Mouse (Mus musculus) fibroblast of lung, adult 2 months (primary cell): ENCODE results near the gene Glt8d2.
"Not testable (repeated sequence)": the region's sequence is repeated elsewhere in the genome, so short reads cannot be mapped to it uniquely, and the experiment has no call there.

ENCODE experiments used
- DNase-seq: peaks from one replicate; pipeline ENCODE4 v3.0.0-alpha.2; 2011; ENCODE audit warnings: low read depth

The Glt8d2 gene

DNA sequence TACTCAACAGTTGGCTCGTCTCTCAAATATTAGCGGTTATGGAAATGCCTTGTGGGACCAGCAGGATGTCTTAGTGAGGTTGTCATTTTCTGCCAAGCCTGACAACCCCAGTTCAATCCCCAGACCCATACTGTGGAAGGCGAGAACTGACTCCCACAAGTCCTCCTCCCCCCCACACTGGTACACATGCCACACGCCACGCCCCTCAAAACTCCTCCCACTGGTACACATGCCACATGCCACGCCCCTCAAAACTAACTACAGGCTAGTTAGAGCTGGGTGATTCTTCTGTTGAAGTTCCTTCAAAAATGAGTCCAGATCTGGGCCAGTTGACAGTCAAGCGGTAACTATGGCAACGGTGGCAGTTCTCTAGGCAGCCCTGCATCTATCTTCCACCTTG, 44.4 kb downstream of the Glt8d2 start:
- DNase-seq = no peak

DNA sequence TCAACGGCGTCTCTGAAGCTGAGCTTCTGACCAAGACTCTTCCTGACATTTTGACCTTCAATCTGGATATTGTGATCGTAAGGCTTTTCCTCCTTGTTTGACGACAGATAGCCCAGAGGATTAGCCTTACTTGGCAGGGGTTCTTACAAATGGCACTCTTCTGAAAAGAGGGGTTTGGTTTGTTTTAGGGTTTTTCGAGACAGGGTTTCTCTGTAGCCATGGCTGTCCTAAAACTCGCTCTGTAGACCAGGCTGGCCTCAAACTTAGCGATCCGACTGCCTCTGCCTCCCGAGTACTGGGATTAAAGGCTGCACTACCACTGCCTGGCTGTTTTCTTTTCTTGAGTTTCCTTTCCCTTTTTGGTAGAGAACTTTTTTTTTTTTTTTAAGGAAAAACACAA, 49.0 kb downstream of the Glt8d2 start:
- DNase-seq = no peak

DNA sequence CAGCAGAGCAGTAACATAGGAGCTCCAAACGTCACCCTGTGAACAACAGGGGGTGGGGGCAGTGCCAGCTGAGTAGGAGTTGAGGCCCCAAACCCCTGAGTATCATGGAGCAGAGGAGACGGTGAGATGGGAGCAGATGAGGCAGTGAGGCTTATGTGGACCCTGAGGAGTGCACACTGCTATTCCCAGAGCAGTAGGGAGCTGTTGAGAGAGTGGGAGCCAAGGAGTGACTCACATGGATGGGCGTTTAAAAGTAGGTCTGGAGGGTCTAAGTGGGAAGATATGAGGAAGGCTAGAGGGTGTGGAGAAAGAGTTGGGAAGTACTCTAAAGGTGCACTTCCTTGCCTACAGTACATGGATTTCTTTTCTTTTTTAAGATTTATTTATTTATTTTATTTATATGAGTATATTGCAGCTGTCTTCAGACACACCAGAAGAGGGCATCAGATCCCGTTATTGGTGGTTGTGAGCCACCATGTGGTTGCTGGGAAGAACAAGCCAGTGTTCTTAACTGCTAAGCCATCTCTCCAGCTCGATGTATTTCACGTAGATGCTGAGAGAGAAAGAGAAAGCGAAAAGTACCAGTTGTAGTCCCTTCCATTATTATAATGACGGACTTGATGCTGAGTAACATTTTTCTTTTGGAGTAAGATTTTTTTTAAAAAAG, 51.3 kb downstream of the Glt8d2 start:
- DNase-seq = no peak

DNA sequence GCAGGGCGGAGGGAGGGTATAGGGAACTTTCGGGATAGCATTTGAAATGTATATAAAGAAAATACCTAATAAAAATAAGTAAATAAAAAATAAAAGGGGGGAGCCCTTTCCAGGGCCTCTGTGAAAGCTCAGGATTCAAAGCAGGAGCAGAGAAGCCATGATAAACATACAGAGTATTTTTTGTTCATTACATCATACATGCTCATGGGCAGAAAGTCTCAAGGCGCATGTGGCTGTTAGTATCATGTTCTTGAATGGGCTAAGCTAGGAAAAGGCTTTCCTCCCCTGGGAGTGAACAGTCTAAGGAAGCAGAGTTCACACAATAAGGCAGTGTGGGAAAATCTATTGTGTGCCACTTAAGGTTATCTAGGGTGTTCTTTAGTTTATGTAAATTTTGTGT, 54.1 kb downstream of the Glt8d2 start:
- no peak for DNase-seq

- no peak for DNase-seq
Measured at GRCm38 (mm10) chr10:82634348-82634747, 56.1 kb downstream of the Glt8d2 start.

- DNase-seq = no peak
Measured at GRCm38 (mm10) chr10:82632496-82633280, 57.8 kb downstream of the Glt8d2 start.

GRCm38 (mm10) chr10:82631133-82631532, 59.3 kb downstream of the Glt8d2 start:
- no peak for DNase-seq

DNA sequence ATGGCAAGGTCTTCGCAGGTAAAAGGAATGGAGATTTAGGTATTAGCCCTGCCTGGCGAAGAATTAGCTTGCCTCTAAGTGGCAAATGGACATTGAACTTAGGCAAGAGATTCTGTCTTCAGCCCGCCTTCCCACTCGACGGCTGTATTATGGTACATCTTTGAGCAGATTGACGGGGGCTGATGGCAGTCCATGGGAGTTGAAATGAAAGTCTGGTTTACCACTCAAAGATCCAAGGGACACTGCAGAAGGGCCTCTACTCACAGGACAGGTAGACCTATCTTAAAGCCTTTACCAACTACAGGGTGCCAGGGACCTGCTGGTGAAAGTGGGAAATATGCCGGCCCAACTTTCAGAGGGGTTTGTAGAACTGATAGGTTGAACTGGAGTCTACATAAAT, 60.0 kb downstream of the Glt8d2 start:
- DNase-seq = no peak

GRCm38 (mm10) chr10:82629586-82630255, 60.7 kb downstream of the Glt8d2 start, which contains the start of gene Tdg:
Gene Tdg, plus strand, starts transcription at chr10:82629828.
- peak; percentile 78 for DNase-seq

DNA sequence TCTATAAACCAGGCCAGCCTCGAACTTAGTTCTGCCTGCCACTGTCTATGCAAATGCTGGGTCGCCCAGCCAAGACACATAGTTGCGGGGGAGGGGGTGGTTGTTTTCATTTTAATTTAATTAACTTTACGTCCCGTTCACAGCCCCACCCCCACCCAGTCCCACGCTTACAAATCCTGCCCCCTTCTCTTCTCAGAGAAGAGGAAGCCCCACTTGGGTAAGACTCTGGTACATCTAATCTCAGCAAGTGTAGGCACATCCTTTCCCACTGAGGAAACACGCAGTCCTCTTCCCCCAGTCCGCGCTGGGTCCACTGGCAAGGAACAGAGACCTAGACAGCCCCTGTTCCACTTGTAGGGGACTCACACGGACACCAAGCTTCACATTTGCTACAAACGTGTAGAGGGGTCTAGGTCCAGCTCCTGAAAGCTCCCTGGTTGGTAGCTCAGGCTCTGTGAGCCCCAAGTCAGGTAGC, 61.3 kb downstream of the Glt8d2 start:
- no peak for DNase-seq

DNA sequence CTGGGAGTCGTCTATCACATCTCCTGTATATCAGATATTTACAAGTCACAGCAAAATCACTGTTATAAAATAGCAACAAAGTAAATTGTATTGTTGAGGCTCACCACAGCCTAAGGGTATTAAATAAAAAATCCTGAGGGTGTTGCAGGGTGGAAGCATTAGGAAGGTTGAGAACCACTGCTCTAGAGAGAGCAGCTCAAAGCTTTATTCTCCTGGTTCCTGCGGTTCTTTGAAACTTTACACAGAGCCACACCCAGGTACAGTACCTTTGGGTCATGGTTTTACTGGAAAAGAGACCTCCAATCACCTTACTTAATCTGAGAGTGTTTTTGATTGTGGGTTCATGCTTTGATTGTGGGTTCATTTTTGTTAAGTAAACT, 66.9 kb downstream of the Glt8d2 start:
- not testable (repeated sequence) for DNase-seq

GRCm38 (mm10) chr10:82622671-82623552, 67.5 kb downstream of the Glt8d2 start, which contains the start of gene 1190007I07Rik:
Gene 1190007I07Rik, minus strand, starts transcription at chr10:82623228.
- DNase-seq = peak; percentile 62

DNA sequence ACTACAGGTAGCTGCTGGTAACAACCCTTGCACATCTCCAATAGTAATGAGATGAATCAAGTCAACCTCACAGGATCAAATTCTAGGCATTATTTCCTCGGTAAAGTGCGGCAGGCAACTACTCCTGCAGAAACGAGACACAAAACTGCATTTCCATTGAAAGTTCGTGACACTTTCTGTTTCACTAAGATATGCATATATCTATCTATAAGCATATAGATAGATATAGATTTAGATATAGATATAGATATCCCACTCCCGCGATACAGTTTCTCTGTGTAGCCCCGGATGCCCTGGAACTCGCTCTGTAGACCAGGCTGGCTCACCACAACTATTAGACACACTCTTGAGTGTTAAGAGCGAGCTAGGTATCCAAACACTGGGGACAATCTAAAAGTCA, 68.2 kb downstream of the Glt8d2 start:
- DNase-seq = no peak
